Mouse (Mus musculus): ENCODE results near the gene Gapvd1.
A peak's percentile ranks its signal among the peaks of the same experiment; 100 is the strongest.

Gapvd1 gene

GRCm38 (mm10) chr2:34708675-34709074 lies 46.4 kb downstream of the Gapvd1 start:
- DNase-seq: no peak

- DNase-seq: no peak
Measured at GRCm38 (mm10) chr2:34696592-34696991, 58.4 kb downstream of the Gapvd1 start.

GRCm38 (mm10) chr2:34692861-34693260 lies 62.2 kb downstream of the Gapvd1 start:
- DNase-seq: no peak

GRCm38 (mm10) chr2:34684076-34684870 lies 70.8 kb downstream of the Gapvd1 start:
- DNase-seq: no peak

GRCm38 (mm10) chr2:34677976-34678375 lies 77.1 kb downstream of the Gapvd1 start:
- no peak for DNase-seq

GRCm38 (mm10) chr2:34677061-34677460 lies 78.0 kb downstream of the Gapvd1 start:
- no peak for DNase-seq

- no peak for DNase-seq
Measured at GRCm38 (mm10) chr2:34673846-34674245, 81.2 kb downstream of the Gapvd1 start.

- peak; percentile 74 for DNase-seq
Measured at GRCm38 (mm10) chr2:34671385-34672026, 83.5 kb downstream of the Gapvd1 start.

- DNase-seq: no peak
Measured at GRCm38 (mm10) chr2:34670470-34670869, 84.6 kb downstream of the Gapvd1 start.

DNA sequence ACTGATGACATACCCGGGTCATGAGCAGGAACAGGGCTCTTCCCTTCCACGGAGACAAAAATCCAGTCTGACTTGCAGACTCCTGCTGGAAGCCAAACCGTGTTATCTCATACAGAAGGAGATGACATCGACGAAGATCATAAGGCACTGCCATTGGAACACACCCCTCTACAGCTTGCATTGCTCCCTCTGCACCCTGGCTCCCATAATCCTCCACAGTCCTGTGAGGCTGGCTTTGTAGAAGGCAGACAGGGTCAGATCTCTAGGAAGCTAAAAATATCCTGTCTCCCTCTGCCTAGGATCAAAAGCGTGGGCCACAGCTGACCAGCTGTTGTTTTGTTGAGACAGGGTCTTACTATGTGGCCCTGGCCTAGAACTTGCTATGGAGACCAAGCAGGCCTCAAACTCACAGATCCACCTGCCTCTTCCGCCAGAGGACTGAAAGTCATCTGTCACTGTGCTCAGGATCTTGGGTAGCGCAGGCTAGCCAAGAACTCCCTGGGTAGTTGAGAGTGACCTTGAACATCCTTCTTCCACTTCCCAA lies 85.8 kb downstream of the Gapvd1 start:
- DNase-seq: no peak

- no peak for DNase-seq
Measured at GRCm38 (mm10) chr2:34668440-34669191, 86.4 kb downstream of the Gapvd1 start.

DNA sequence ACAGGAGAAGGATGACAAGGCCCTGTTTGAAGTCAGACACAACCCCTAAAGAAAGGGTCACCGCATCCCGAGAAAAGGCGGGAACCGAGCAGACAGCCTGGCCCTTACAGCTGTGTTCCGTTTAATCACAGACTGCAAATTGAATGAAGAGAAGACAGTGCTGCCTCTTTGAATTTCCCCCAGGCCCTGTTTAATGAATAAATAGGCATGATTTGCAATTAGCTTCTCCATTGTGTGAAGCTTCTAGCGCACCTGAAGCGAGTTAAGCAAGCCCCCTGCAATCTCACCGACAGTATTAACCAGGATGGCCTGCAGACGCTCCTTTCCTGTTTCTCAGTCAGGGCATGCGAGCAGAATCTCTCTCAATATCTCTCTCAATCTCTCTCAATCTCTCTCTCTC lies 87.2 kb downstream of the Gapvd1 start:
- no peak for DNase-seq

- no peak for DNase-seq
Measured at GRCm38 (mm10) chr2:34647410-34647809, 107.6 kb downstream of the Gapvd1 start.

GRCm38 (mm10) chr2:34646541-34646865 lies 108.5 kb downstream of the Gapvd1 start:
- no peak for DNase-seq

- DNase-seq: peak; percentile 92
Measured at GRCm38 (mm10) chr2:34645851-34646540, 109.0 kb downstream of the Gapvd1 start.

DNA sequence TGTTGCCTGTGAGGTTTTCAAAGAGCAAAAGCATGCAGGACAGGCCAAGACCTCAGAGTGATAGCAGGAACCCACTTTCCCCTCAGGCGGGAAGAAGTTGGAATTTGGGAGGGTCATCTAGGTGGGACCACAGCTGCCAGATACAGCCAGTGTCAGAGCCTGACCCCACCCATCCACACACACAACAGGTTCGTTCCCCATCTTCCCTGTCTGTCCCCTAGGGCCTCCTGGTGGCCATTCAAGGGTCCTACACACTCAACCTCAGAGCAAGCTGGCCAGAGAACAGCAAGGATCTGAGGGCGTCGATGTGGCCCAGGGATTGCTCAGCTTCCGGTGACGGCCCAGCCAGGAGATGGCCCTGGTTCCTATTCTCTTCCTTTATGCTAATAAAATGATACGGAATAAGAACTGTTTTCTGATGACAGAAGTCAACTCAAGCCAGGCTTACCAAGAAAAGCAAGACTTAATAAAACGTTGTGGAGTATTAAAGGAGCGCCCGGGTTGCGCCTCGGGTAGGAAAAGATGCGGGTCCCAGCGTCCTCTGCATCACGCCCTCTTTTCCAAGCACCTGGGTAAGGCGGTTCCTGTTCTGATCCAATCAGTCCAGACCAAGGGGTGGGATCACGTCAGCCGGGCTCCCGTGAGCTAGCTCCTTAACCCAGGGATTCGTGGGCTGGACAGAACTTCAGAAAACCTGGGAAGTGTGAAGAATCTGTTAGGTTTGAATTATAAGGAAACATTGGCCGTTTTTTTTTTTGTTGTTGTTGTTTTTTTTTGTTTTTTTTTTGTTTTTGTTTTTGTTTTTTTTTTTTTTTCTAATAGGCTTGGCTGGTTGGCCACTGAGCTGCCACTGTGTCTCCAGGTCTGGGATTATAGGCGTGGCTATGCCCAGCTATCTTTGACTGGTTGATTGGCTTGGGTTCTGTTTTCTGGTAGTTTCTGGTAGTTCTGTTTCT lies 110.2 kb downstream of the Gapvd1 start:
- peak; percentile 51 for DNase-seq

GRCm38 (mm10) chr2:34642351-34642750 lies 112.7 kb downstream of the Gapvd1 start:
- DNase-seq: peak; percentile 69

- no peak for DNase-seq
Measured at GRCm38 (mm10) chr2:34639725-34640124, 115.3 kb downstream of the Gapvd1 start.

DNA sequence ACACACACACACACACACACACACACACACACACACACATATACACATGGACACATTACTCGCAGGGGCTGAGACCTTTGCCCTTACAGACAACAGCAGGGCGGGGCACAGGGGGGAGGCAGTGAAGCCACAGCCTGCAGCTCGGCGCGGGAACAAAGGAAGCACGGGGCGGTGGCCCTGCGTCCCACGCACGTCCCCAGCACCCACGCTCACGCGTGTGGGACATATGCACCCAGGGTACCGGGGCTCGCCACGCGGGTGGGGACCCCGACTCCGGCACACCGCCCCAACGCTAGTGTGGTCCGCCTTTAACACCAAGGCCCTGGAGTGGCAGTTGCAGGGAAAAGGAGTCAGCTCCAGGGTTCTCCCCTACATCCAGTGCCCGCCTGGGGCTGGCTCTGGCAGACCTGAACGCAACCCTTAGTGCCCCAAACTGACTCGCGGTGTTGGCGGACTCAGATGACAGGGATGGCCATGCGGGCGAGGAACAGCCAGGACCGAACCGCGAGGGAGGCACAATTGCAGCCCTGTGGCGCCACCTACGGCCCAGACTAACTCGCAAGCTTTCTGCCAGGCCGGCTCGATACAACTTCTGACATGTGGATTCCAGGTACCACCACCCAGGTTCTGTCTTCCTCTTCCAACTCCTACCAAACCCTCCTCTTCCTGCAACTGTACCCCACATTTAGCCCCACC lies 115.9 kb downstream of the Gapvd1 start:
- peak; percentile 84 for DNase-seq

GRCm38 (mm10) chr2:34635249-34636165 lies 119.5 kb downstream of the Gapvd1 start:
- no peak for DNase-seq
